Mouse (Mus musculus) ES-E14 (cell line): ENCODE measurements around the gene Smim11. TPM values are rescaled to one million over a fixed set of nuclear protein-coding genes. Genes with fewer than 3 reads are reported as not detected.

Source experiments
- DNase-seq: peaks from one replicate; pipeline ENCODE4 v3.0.0-alpha.2; 2013; ENCODE audit warnings: low read depth, low spot score
- H3K27ac ChIP-seq: 2 replicates; pipeline ENCODE4 v1.5.1; 2012; ENCODE audit warnings: low read depth, mild to moderate bottlenecking, low read length, moderate library complexity, mixed read lengths; ENCODE audit not compliant: poor library complexity, insufficient read depth, severe bottlenecking
- H3K36me3 ChIP-seq: 2 replicates; pipeline ENCODE4 v1.6.1; 2012; ENCODE audit warnings: mild to moderate bottlenecking, low read length, moderate library complexity, mixed read lengths; ENCODE audit not compliant: control insufficient read depth, poor library complexity, insufficient read depth, severe bottlenecking
- H3K4me1 ChIP-seq, 2 experiments: fragments of 150-350 bp in 1 of 2; sonication (generic) in 1 of 2; 2 replicates each; pipeline ENCODE4 v1.6.1; 2012; ENCODE audit warnings: low read length in 2 of 2, mild to moderate bottlenecking in 1 of 2, mixed read lengths in 1 of 2; ENCODE audit not compliant: control insufficient read depth in 2 of 2, insufficient read depth in 2 of 2, poor library complexity in 1 of 2
- H3K4me3 ChIP-seq, 2 experiments: fragments of 150-350 bp in 1 of 2; sonication (generic) in 1 of 2; 2 replicates each; pipeline ENCODE4 v1.5.1; 2012; ENCODE audit warnings: low read length in 2 of 2, low read depth in 1 of 2, mild to moderate bottlenecking in 1 of 2, mixed read lengths in 1 of 2; ENCODE audit not compliant: insufficient read depth in 1 of 2, poor library complexity in 1 of 2, severe bottlenecking in 1 of 2
- H3K9ac ChIP-seq: 2 replicates; pipeline ENCODE4 v1.6.1; 2012; ENCODE audit warnings: low read depth, mild to moderate bottlenecking, low read length, mixed read lengths; ENCODE audit not compliant: poor library complexity, insufficient read depth, severe bottlenecking
- H3K9me3 ChIP-seq: fragments of 150-350 bp; sonication (generic); 2 replicates; pipeline ENCODE4 v1.6.1; 2012; ENCODE audit warnings: low read depth, mild to moderate bottlenecking, low read length; ENCODE audit not compliant: control insufficient read depth, insufficient read depth
- CHD2 ChIP-seq: IDR thresholded peaks from 2 replicates; pipeline ENCODE4 v1.6.1; 2014; ENCODE audit warnings: mild to moderate bottlenecking, low read depth, low read length, inconsistent platforms
- HCFC1 ChIP-seq: IDR thresholded peaks from 2 replicates; pipeline ENCODE4 v1.6.1; 2012; ENCODE audit warnings: low read length, inconsistent platforms, borderline replicate concordance; ENCODE audit not compliant: insufficient read depth
- MAFK ChIP-seq: IDR thresholded peaks from 2 replicates; pipeline ENCODE4 v1.6.1; 2014; ENCODE audit warnings: mild to moderate bottlenecking, low read depth, low read length, inconsistent platforms; ENCODE audit not compliant: insufficient read depth
- ZC3H11A ChIP-seq: IDR thresholded peaks from 2 replicates; pipeline ENCODE4 v1.6.1; 2012; ENCODE audit warnings: low read depth, mild to moderate bottlenecking, inconsistent platforms, low read length, borderline replicate concordance
- ZNF384 ChIP-seq: IDR thresholded peaks from 2 replicates; pipeline ENCODE4 v1.6.1; 2012; ENCODE audit warnings: low read depth, low read length, inconsistent platforms
- in situ Hi-C, 2 experiments: fragments of 600-800 bp; cut with MboI; formaldehyde crosslinking; loops; one replicate each; pipeline ENCODE4 v1.15.1; 2025; ENCODE audit warnings: low sequenced_read_pairs in 2 of 2, inconsistent platforms in 1 of 2; ENCODE audit not compliant: unreplicated experiment in 2 of 2
- total RNA-seq: library from RNA; depleted of rRNA; stranded (reverse); fragments of 300-350 nt; gene quantifications from 2 replicates; pipeline ENCODE4 v1.2.3, GENCODE M21; 2012; rRNA removed

The Smim11 gene
- 27.5 and 34.1 TPM in 2 replicates for total RNA-seq

GRCm38 (mm10) chr16:92300649-92301411 is at the start of gene Smim11:
Smim11 (plus strand) TSS chr16:92301286.
- Histone ChIP-seq H3K36me3 (no peaks in the 10 kb centered on the region), H3K9me3 (no peaks in the 10 kb centered on the region), H3K4me1 (peaks cover 3 to 5% of the 10 kb centered on the region in 2 experiments; a peak in 2 of 4 replicates), H3K4me3 (peak within 1 kb of the TSS; percentile 59 to 72), H3K27ac (no peak within 1 kb of the TSS), H3K9ac (peak within 1 kb of the TSS; percentile 63)
- in situ Hi-C loops = no loop called here
- peak; percentile 97 for DNase-seq
- TF ChIP-seq ZC3H11A (peak; percentile 42; the same call in 1 of the 2 replicates), HCFC1 (peak; percentile 99), ZNF384 (no peak), CHD2 (no peak), MAFK (no peak)

DNA sequence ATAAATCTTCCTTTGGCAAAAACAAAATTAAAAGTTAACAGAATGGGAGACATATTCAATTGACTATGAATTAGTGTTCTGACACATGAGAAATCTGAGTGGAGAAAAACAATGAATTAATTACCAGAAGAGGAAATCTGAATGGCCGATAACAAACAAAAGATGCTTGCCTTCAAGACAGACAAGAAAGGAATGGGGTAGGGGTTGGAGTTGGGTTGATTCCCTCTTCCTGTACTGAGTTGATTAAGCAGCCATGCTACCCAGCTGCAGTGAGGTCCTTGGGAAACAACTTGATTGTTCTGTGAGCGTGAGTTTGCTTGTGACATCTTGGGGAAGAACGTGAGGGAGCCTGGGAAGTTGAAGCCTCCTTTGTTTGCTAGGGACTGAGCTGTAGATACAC is 46.8 kb upstream of the Smim11 start:
- no peak for DNase-seq
- in situ Hi-C loops = no loop called here
- H3K27ac ChIP-seq = no peak overlapping the region
- no peaks in the 10 kb centered on the region for H3K4me1 ChIP-seq
- no peak overlapping the region for H3K4me3 ChIP-seq
- TF ChIP-seq HCFC1 (no peak), ZC3H11A (no peak), CHD2 (no peak), MAFK (no peak), ZNF384 (no peak)
- no peaks in the 10 kb centered on the region for H3K9me3 ChIP-seq
- H3K9ac ChIP-seq = no peak overlapping the region
- no peaks in the 10 kb centered on the region for H3K36me3 ChIP-seq

GRCm38 (mm10) chr16:92267861-92268260 is 33.2 kb upstream of the Smim11 start:
- TF ChIP-seq ZC3H11A (no peak), HCFC1 (no peak), CHD2 (no peak), ZNF384 (no peak), MAFK (no peak)
- H3K27ac ChIP-seq = no peak overlapping the region
- DNase-seq = no peak
- H3K4me3 ChIP-seq = no peak overlapping the region
- no peaks in the 10 kb centered on the region for H3K4me1 ChIP-seq
- H3K9ac ChIP-seq = no peak overlapping the region
- no peaks in the 10 kb centered on the region for H3K9me3 ChIP-seq
- H3K36me3 ChIP-seq = no peaks in the 10 kb centered on the region
- in situ Hi-C loops = no loop called here

- Histone ChIP-seq H3K27ac (no peak overlapping the region), H3K9me3 (no peaks in the 10 kb centered on the region), H3K36me3 (no peaks in the 10 kb centered on the region), H3K4me3 (no peak overlapping the region), H3K9ac (no peak overlapping the region), H3K4me1 (no peaks in the 10 kb centered on the region)
- no peak for DNase-seq
- TF ChIP-seq ZC3H11A (no peak), MAFK (no peak), HCFC1 (no peak), ZNF384 (no peak), CHD2 (no peak)
- in situ Hi-C loops = no loop called here
These were observed 26.6 kb upstream of the Smim11 start for GRCm38 (mm10) chr16:92274516-92274915.
